Mouse (Mus musculus) cerebellum, adult 9-11 months (tissue): ENCODE measurements at regions not wholly inside any gene's neighbourhood (a gene's known extent, or its start where the extent isn't known, plus 50 kb on each side); places are given as distances from the start of the nearest gene placed in this dataset.

Experiments
- DNase-seq: peaks from one replicate; pipeline ENCODE4 v3.0.0; 2022

- no peak for DNase-seq
Observed at GRCm38 (mm10) chr15:94219907-94220306, 245.3 kb downstream of the Adamts20 start.

- no peak for DNase-seq
Observed at GRCm38 (mm10) chr15:94216703-94217102, 248.5 kb downstream of the Adamts20 start.

GRCm38 (mm10) chr15:94214440-94214839 lies 250.8 kb downstream of the Adamts20 start:
- no peak for DNase-seq

GRCm38 (mm10) chr15:94213393-94213792 lies 251.8 kb downstream of the Adamts20 start:
- DNase-seq = no peak

GRCm38 (mm10) chr15:94208476-94208875 lies 256.7 kb downstream of the Adamts20 start:
- DNase-seq = no peak

GRCm38 (mm10) chr15:94206454-94206853 lies 258.8 kb downstream of the Adamts20 start:
- DNase-seq = no peak

- no peak for DNase-seq
Observed at GRCm38 (mm10) chr15:94205309-94205893, 259.8 kb downstream of the Adamts20 start.

- DNase-seq = no peak
Observed at GRCm38 (mm10) chr15:94190081-94190488, 275.1 kb downstream of the Adamts20 start.

- no peak for DNase-seq
Observed at GRCm38 (mm10) chr15:94187588-94187987, 277.6 kb downstream of the Adamts20 start.

- DNase-seq = no peak
Observed at GRCm38 (mm10) chr15:94183663-94184375, 281.4 kb downstream of the Adamts20 start.

GRCm38 (mm10) chr15:94174083-94174482 lies 291.1 kb downstream of the Adamts20 start:
- DNase-seq = no peak

GRCm38 (mm10) chr15:94160806-94161205 lies 304.4 kb downstream of the Adamts20 start:
- no peak for DNase-seq

GRCm38 (mm10) chr15:94139534-94139958 lies 325.7 kb downstream of the Adamts20 start:
- no peak for DNase-seq

GRCm38 (mm10) chr15:94137159-94137952 lies 327.9 kb downstream of the Adamts20 start:
- DNase-seq = no peak

- no peak for DNase-seq
Observed at GRCm38 (mm10) chr15:94112801-94113200, 352.4 kb downstream of the Adamts20 start.

- DNase-seq = no peak
Observed at GRCm38 (mm10) chr15:94107186-94107716, 358.0 kb downstream of the Adamts20 start.

- DNase-seq = no peak
Observed at GRCm38 (mm10) chr15:94090644-94091043, 374.6 kb downstream of the Adamts20 start.

- no peak for DNase-seq
Observed at GRCm38 (mm10) chr15:94089856-94090255, 375.4 kb downstream of the Adamts20 start.

- no peak for DNase-seq
Observed at GRCm38 (mm10) chr15:94082369-94082768, 382.8 kb downstream of the Adamts20 start.

- no peak for DNase-seq
Observed at GRCm38 (mm10) chr15:94077056-94077455, 388.2 kb downstream of the Adamts20 start.

- DNase-seq = no peak
Observed at GRCm38 (mm10) chr15:94074161-94074950, 390.9 kb downstream of the Adamts20 start.

- DNase-seq = no peak
Observed at GRCm38 (mm10) chr15:94067721-94068120, 397.5 kb downstream of the Adamts20 start.
